Mouse (Mus musculus) erythroblast, embryonic 14.5 days (primary cell): Measurements from ENCODE around the gene Atp2c2.

ENCODE experiments used
- GATA1 ChIP-seq: IDR thresholded peaks from 2 replicates; pipeline ENCODE4 v1.6.1; 2012; ENCODE audit warnings: low read length, inconsistent platforms, mixed read lengths
- TAL1 ChIP-seq: IDR thresholded peaks from 3 replicates; pipeline ENCODE4 v1.6.1; 2012; ENCODE audit warnings: low read length, inconsistent platforms, mixed read lengths

DNA sequence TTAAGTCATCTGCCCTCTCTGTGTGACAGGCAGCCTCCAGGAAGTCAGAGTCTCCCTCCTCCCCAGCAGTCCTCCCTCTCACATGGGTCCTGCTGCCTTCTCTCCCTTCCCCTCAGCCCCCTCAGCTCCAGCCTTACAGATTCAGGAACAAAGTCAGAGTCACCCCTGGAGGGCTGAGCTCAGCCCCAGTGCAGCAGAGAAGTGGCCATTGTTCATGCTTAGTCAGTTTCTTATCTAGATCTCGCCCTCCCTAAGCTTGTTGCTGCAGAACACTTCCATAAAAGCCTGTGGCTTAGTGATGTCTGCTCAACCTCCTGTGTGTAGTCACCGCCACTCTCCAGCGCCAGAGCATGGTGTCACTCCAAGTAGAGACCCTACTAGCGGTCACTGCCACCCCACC lies 44.8 kb downstream of the Atp2c2 start:
- TF ChIP-seq GATA1 (no peak), TAL1 (no peak)
